In the genomic region with DNA sequence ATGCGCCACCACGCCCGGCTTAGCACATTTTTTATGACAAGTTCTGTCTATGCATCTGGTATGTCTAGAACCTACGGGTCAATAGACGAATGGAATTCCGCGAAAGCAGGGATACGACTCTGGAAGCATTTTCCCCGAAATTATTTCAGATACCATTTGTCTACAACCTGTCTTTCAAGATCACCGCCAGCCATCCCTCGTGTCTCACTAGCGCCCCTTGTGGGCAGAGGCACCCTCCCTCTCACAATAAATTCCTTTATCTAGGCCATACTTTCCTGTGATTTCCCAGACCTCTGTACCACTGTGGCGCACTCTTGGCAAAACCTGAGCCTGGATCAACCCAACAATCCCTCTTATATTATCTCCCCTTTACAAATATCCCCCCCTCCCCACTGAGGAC, we compare ENCODE assay signal across 9 mouse cellular contexts. TPM values are rescaled to one million over a fixed set of nuclear protein-coding genes. Genes with fewer than 3 reads are reported as not detected.
DNase-seq lines count a peak whose midpoint lies in the region; ATAC-seq lines count a peak whose summit lies in the region.
"Had no signal": no experiment of that assay in that cellular context is flagged by ENCODE, and none has a peak within 500 bp of the region (broad histone marks: within the 10 kb centered on the region; RNA-seq: fewer than 3 reads in every experiment).

No protein-coding gene starts in this region.

- ATAC-seq in heart, embryonic 12.5 days (ENCODE audit: insufficient number of reproducible peaks, low FRiP score) = no peak
- ATAC-seq in erythroid progenitor cell, adult 5-6 weeks (replicated peaks; ENCODE audit: low FRiP score, poor library complexity, severe bottlenecking) = peak; percentile 50
- ATAC-seq in neural tube, embryonic 11.5 days (ENCODE audit: insufficient read depth, low FRiP score, low TSS enrichment) = no peak

- H3K4me2 ChIP-seq in heart, embryonic 12.5 days = no peak overlapping the region
- no peak overlapping the region for H3K4me2 ChIP-seq in neural tube, embryonic 11.5 days (ENCODE audit: low read depth)

- no peak overlapping the region for H3K27ac ChIP-seq in heart, embryonic 12.5 days (ENCODE audit: poor library complexity, severe bottlenecking)
- no peak overlapping the region for H3K27ac ChIP-seq in neural tube, embryonic 11.5 days (ENCODE audit: low read depth, low read length)

- H3K27me3 ChIP-seq in heart, embryonic 12.5 days (replicated peaks) = no peaks in the 10 kb centered on the region
- H3K27me3 ChIP-seq in neural tube, embryonic 11.5 days (ENCODE audit: control insufficient read depth, insufficient read depth, low read length) = no peaks in the 10 kb centered on the region

- peak; percentile 27 for DNase-seq in heart, adult 8-10 months (ENCODE audit: low spot score)
- peak; percentile 66 to 71 for DNase-seq in CD8-positive naive resting alpha-beta T cell, adult 2 months (ENCODE audit: low read depth in 2 of 2, low spot score in 2 of 2)
- peak; percentile 63 for DNase-seq in brain, adult 2 months (ENCODE audit: low read depth, low spot score)
- peak; percentile 70 for DNase-seq in left cerebral cortex, postnatal 4 days
- peak; percentile 59 for DNase-seq in neural tube, embryonic 11.5 days (ENCODE audit: low spot score)
- DNase-seq in thymus, postnatal 4 days = peak; percentile 90

- intact Hi-C loops in left cerebral cortex, postnatal 4 days (cut with DNase I) = no loop called here

- H3K4me1 ChIP-seq in heart, embryonic 12.5 days (replicated peaks) = peaks cover 28% of the 10 kb centered on the region
- no peaks in the 10 kb centered on the region for H3K4me1 ChIP-seq in neural tube, embryonic 11.5 days (ENCODE audit: control insufficient read depth, insufficient read depth, low read length)

- WGBS in heart, embryonic 12.5 days = 52% methylated on average over 13 of the region's 13 CpGs
- 59% methylated on average over 13 of the region's 13 CpGs for WGBS in neural tube, embryonic 11.5 days

- H3K4me3 ChIP-seq in heart, embryonic 12.5 days = no peak overlapping the region
- no peak overlapping the region for H3K4me3 ChIP-seq in neural tube, embryonic 11.5 days (ENCODE audit: low read depth, low read length)

- H3K9ac ChIP-seq in heart, embryonic 12.5 days = no peak overlapping the region
- H3K9ac ChIP-seq in neural tube, embryonic 11.5 days (ENCODE audit: low read length) = no peak overlapping the region

- H3K9me3 ChIP-seq in heart, embryonic 12.5 days (replicated peaks) = no peaks in the 10 kb centered on the region
- no peaks in the 10 kb centered on the region for H3K9me3 ChIP-seq in neural tube, embryonic 11.5 days (ENCODE audit: control insufficient read depth, low read length)

- H3K36me3 ChIP-seq in heart, embryonic 12.5 days = peaks cover 19% of the 10 kb centered on the region
- H3K36me3 ChIP-seq in neural tube, embryonic 11.5 days (ENCODE audit: control insufficient read depth, insufficient read depth, low read length) = no peaks in the 10 kb centered on the region

RNA-seq across cellular contexts. Expression of gene Vkorc1, which starts 1.0 kb away (rescaled TPM):
- 10 to 100 TPM; 14.2 to 19.1 (median 17.3) TPM for total RNA-seq in heart, adult 8-10 months (2022)
- polyA plus RNA-seq in heart, embryonic 12.5 days (2016; fragmentation: Nextera tagmentation; extraction: Ambion mirVana) = 86.6 and 106 TPM in 2 replicates
- total RNA-seq in erythroid progenitor cell, adult 5-6 weeks (2015; ENCODE audit: low replicate concordance) = 24.3 and 33.5 TPM in 2 replicates
- 2.1 and 5.9 TPM in 2 replicates for total RNA-seq in erythroid progenitor cell, adult 5-6 weeks (2017; ENCODE audit: low replicate concordance)
- 10 to 100 TPM; 27.4 to 28.2 TPM for total RNA-seq in left cerebral cortex, postnatal 4 days (2021)
- 53.9 and 59.6 TPM in 2 replicates for polyA plus RNA-seq in neural tube, embryonic 11.5 days (2014; fragmentation: Nextera tagmentation; extraction: Ambion mirVana)

RNA-seq across cellular contexts. Expression of gene Gm21974, which starts 1.1 kb away (rescaled TPM):
- total RNA-seq in heart, adult 8-10 months (2022) = under 1 TPM in 1 of 4 experiments, not detected in 3; 0.34 TPM
- polyA plus RNA-seq in heart, embryonic 12.5 days (2016; fragmentation: Nextera tagmentation; extraction: Ambion mirVana) = not detected in 2 replicates
- not detected in 2 replicates for total RNA-seq in erythroid progenitor cell, adult 5-6 weeks (2015; ENCODE audit: low replicate concordance)
- total RNA-seq in erythroid progenitor cell, adult 5-6 weeks (2017; ENCODE audit: low replicate concordance) = not detected in 2 replicates
- total RNA-seq in left cerebral cortex, postnatal 4 days (2021) = not detected
- polyA plus RNA-seq in neural tube, embryonic 11.5 days (2014; fragmentation: Nextera tagmentation; extraction: Ambion mirVana) = not detected in 2 replicates
- total RNA-seq: left cerebral cortex, postnatal 10 days had no signal

RNA-seq across cellular contexts. Expression of gene Prss53, which starts 5.6 kb away (rescaled TPM):
- total RNA-seq in heart, adult 8-10 months (2022) = 1 to 10 TPM in 1 of 4 experiments, under 1 TPM in 3; 0.29 to 1.6 (median 0.74) TPM
- polyA plus RNA-seq in heart, embryonic 12.5 days (2016; fragmentation: Nextera tagmentation; extraction: Ambion mirVana) = 1.5 and 1.7 TPM in 2 replicates
- total RNA-seq in erythroid progenitor cell, adult 5-6 weeks (2015; ENCODE audit: low replicate concordance) = not detected in 2 replicates
- 0.64 TPM in 1 of 2 replicates, not detected in the other for total RNA-seq in erythroid progenitor cell, adult 5-6 weeks (2017; ENCODE audit: low replicate concordance)
- under 1 TPM; 0.54 to 0.90 TPM for total RNA-seq in left cerebral cortex, postnatal 4 days (2021)
- 0.46 and 0.61 TPM in 2 replicates for polyA plus RNA-seq in neural tube, embryonic 11.5 days (2014; fragmentation: Nextera tagmentation; extraction: Ambion mirVana)

RNA-seq across cellular contexts. Expression of gene Bckdk, which starts 7.5 kb away (rescaled TPM):
- total RNA-seq in heart, adult 8-10 months (2022) = 100 to 1,000 TPM; 119 to 144 (median 142) TPM
- 129 and 142 TPM in 2 replicates for polyA plus RNA-seq in heart, embryonic 12.5 days (2016; fragmentation: Nextera tagmentation; extraction: Ambion mirVana)
- total RNA-seq in erythroid progenitor cell, adult 5-6 weeks (2015; ENCODE audit: low replicate concordance) = 39.3 and 58.7 TPM in 2 replicates
- 9.7 and 17.3 TPM in 2 replicates for total RNA-seq in erythroid progenitor cell, adult 5-6 weeks (2017; ENCODE audit: low replicate concordance)
- 10 to 100 TPM; 39.2 to 43.5 TPM for total RNA-seq in left cerebral cortex, postnatal 4 days (2021)
- 99.7 and 109 TPM in 2 replicates for polyA plus RNA-seq in neural tube, embryonic 11.5 days (2014; fragmentation: Nextera tagmentation; extraction: Ambion mirVana)

RNA-seq across cellular contexts. Expression of gene Kat8, which starts 15.9 kb away (rescaled TPM):
- 10 to 100 TPM; 13.6 to 16.8 (median 15.3) TPM for total RNA-seq in heart, adult 8-10 months (2022)
- polyA plus RNA-seq in heart, embryonic 12.5 days (2016; fragmentation: Nextera tagmentation; extraction: Ambion mirVana) = 27.5 and 29.0 TPM in 2 replicates
- 8.0 and 18.0 TPM in 2 replicates for total RNA-seq in erythroid progenitor cell, adult 5-6 weeks (2015; ENCODE audit: low replicate concordance)
- 12.9 and 16.7 TPM in 2 replicates for total RNA-seq in erythroid progenitor cell, adult 5-6 weeks (2017; ENCODE audit: low replicate concordance)
- total RNA-seq in left cerebral cortex, postnatal 4 days (2021) = 10 to 100 TPM; 28.1 to 31.1 TPM
- polyA plus RNA-seq in neural tube, embryonic 11.5 days (2014; fragmentation: Nextera tagmentation; extraction: Ambion mirVana) = 52.3 and 56.6 TPM in 2 replicates

Comparison
In these comparisons a context has a peak if more than half of its experiments do, and no peak if none do; other contexts are left out.
1. DNase-seq: peak in every context shown above with its lines; median percentile 90 in thymus, postnatal 4 days; 70 in left cerebral cortex, postnatal 4 days; 68 in CD8-positive naive resting alpha-beta T cell, adult 2 months; 63 in brain, adult 2 months; 59 in neural tube, embryonic 11.5 days; 27 in heart, adult 8-10 months.